Mouse (Mus musculus): ENCODE data around the gene S100a1. TPM values are rescaled to one million over a fixed set of nuclear protein-coding genes. Genes with fewer than 3 reads are reported as not detected.
A peak's percentile ranks its signal among the peaks of the same experiment; 100 is the strongest.

Gene S100a1
- polyA plus RNA-seq, 1 experiment from 2014 or later: 82.3 TPM

DNA sequence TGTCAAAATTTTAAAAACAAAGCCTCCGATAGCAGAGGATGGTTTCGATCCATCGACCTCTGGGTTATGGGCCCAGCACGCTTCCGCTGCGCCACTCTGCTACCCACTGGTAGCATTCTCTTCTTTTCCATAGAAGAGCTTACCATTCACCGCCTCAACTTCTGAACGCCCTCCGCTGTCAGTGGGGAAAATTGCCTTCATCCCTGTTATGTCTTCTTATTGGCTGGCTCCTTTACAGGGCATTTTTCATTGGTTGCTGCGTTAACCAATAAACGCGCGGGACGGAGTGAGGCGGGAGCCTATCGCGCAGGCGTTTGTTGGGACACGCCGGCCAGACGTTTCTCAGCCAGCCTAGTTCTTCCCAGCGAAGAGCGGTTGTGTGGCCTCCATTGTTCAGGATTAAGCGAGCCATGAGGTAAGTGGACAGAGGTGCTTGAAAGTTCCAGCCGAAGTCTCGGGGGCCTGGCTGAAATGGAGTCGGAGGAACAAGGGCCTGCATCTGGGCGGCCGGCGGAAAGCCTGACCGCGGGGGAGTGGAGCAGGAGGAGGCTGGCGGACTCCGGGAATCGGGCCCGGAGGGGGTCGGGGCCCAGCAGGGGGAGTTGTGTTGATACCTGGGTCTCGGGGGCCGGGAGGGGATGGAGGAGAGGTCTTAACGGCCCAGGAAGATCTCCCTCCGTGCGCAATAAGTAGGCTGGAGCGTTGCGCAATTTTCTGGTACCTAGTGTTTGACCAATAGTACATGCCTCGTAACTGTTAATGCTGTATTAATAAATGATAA is 38.2 kb downstream of the S100a1 start, which contains the start of gene Ilf2:
Gene Ilf2 (plus strand): TSS at position 296 of the 781 bp plus-strand sequence.
- H3K4me1 ChIP-seq (replicated peaks): peaks cover 6% of the 10 kb centered on the region; the same call in 1 of the 2 replicates
- H3K27me3 ChIP-seq (replicated peaks): no peaks in the 10 kb centered on the region
- H3K4me2 ChIP-seq (replicated peaks): peak within 1 kb of the TSS; percentile 64
- peak; percentile 99 for ATAC-seq
- H3K9me3 ChIP-seq: no peaks in the 10 kb centered on the region
- peak within 1 kb of the TSS; percentile 89 for H3K4me3 ChIP-seq (replicated peaks)
- H3K27ac ChIP-seq: peak within 1 kb of the TSS; percentile 93
- WGBS: under 1% methylated on average over 45 of the region's 45 CpGs
- H3K9ac ChIP-seq: peak within 1 kb of the TSS; percentile 89
- peaks cover 6% of the 10 kb centered on the region for H3K36me3 ChIP-seq

DNA sequence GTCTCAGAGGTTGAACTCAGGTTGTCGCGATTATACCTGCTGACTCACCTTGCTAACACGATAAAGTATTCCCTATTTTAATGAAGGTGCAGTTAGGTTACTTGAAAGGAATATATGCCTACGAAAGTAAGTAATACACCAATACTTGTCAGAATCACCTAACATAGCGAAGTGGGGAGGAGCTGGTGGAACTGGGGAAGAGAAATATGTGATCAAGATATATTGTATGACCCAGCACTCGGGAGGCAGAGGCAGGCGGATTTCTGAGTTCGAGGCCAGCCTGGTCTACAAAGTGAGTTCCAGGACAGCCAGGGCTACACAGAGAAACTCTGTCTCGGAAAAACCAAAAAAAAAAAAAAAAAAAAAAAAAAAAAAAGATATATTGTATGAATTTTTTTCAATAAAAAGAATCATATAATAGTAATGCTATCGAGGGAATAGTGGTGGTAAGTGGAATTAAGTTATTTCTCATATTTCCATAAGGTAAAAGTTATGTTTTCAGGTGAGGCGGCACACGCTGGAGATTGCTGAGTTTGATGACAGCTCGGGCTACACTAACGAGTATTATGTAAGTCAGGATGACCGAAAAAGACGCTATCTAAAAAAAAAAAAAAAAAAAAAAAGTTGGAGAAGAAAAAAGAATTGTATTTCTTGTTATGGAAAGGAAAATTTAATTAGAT is 38.9 kb downstream of the S100a1 start:
- WGBS: 38% methylated on average over 16 of the region's 16 CpGs
- H3K4me3 ChIP-seq (replicated peaks): peak overlapping the region; percentile 19; the same call in 1 of the 2 replicates
- peak; percentile 37 for ATAC-seq
- H3K36me3 ChIP-seq: peaks cover under 1% of the 10 kb centered on the region; the same call in 1 of the 2 replicates
- H3K4me2 ChIP-seq (replicated peaks): peak overlapping the region; percentile 41
- H3K9ac ChIP-seq: no peak overlapping the region
- H3K4me1 ChIP-seq (replicated peaks): peaks cover 6% of the 10 kb centered on the region; the same call in 1 of the 2 replicates
- H3K9me3 ChIP-seq: no peaks in the 10 kb centered on the region
- H3K27ac ChIP-seq: no peak overlapping the region
- no peaks in the 10 kb centered on the region for H3K27me3 ChIP-seq (replicated peaks)

DNA sequence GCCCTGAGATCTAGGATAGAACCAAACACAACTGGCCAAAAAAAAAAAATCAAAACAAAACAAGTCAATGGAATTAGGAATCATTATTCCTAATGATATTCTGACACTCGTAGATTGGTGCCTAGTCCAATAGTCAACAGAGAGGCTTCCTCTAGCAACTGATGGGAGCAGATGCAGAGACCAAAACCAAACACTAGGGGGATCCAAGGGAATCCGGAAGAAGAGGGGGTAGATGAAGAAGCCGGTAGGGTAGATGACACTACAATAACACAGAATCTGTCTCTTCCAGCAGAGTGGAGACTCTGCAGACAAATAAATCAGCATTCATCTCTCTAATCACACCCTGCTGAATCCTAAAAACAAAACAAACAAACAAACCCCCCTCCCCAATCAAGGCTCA is 42.0 kb downstream of the S100a1 start:
- no peaks in the 10 kb centered on the region for H3K36me3 ChIP-seq
- 32% methylated on average over 3 of the region's 3 CpGs for WGBS
- no peaks in the 10 kb centered on the region for H3K27me3 ChIP-seq (replicated peaks)
- no peak for ATAC-seq
- no peak overlapping the region for H3K9ac ChIP-seq
- no peaks in the 10 kb centered on the region for H3K9me3 ChIP-seq
- H3K27ac ChIP-seq: no peak overlapping the region
- H3K4me3 ChIP-seq (replicated peaks): no peak overlapping the region
- peaks cover 5% of the 10 kb centered on the region; the same call in 1 of the 2 replicates for H3K4me1 ChIP-seq (replicated peaks)
- no peak overlapping the region for H3K4me2 ChIP-seq (replicated peaks)

DNA sequence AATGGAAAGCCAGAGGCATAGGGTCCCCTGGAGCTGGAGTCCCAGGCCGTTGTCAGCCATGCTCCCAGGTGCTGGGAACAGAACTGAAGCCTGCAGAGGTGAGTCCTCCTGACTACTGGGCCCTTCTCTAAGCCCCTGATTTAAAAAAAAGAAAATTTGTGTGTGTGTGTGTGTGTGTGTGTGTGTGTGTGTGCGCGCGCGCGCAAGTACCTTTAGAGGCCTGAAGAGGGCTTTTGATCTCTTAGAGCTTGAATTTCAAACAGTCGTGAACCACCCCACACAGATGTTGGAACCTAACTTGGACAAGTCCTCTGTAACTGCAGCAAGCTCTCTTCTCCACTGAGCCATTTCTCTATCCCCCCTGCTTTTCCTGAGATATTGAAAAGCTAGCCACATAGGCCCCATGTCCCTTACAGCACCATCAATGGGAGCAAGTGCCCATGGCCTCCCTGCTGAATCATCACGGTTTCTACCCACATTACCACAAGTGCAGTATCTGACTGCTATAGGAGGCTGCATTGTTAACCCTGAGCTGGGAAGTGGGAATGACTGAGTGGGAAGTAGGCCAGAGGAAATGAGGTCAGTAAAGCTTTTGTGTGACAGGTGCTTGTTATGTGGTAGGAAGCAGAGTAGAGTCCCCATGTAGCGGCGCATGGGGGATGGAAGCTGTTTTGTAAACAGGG is 46.4 kb downstream of the S100a1 start:
- no peak overlapping the region for H3K4me2 ChIP-seq (replicated peaks)
- H3K36me3 ChIP-seq: no peaks in the 10 kb centered on the region
- no peak overlapping the region for H3K9ac ChIP-seq
- H3K4me1 ChIP-seq (replicated peaks): peaks cover 17% of the 10 kb centered on the region
- ATAC-seq: no peak
- peaks cover 26% of the 10 kb centered on the region for H3K27me3 ChIP-seq (replicated peaks)
- WGBS: 93% methylated on average over 10 of the region's 10 CpGs
- H3K4me3 ChIP-seq (replicated peaks): no peak overlapping the region
- no peaks in the 10 kb centered on the region for H3K9me3 ChIP-seq
- no peak overlapping the region for H3K27ac ChIP-seq

DNA sequence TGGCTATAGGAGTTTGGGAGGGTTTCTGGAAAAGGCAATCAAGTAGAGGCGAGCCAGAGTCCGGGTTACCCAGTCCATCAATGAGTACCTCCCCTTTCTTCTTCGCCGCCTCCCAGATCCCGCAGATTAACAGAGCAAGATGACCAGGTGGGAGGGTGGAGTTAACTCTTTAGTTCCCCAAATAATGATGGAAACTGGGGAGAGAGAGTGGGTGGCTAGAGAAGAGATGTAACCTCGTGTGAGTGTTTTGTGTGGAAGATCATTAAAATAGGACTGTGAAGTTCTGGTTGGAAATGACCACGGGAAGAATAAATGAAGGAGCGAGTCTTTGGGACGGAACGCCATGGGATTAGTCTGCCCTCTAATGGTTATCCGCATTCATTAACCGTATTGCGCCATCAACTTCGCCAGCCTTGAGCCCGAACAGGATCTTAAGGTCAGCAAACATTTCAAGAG is 47.9 kb downstream of the S100a1 start:
- Histone ChIP-seq H3K27me3 (replicated peaks) (peaks cover 30% of the 10 kb centered on the region), H3K9me3 (no peaks in the 10 kb centered on the region), H3K27ac (no peak overlapping the region), H3K4me2 (replicated peaks) (peak overlapping the region; percentile 95), H3K9ac (peak overlapping the region; percentile 48), H3K36me3 (no peaks in the 10 kb centered on the region), H3K4me1 (replicated peaks) (peaks cover 17% of the 10 kb centered on the region), H3K4me3 (replicated peaks) (peak overlapping the region; percentile 52)
- peak; percentile 73 for ATAC-seq
- WGBS: under 1% methylated on average over 15 of the region's 15 CpGs

DNA sequence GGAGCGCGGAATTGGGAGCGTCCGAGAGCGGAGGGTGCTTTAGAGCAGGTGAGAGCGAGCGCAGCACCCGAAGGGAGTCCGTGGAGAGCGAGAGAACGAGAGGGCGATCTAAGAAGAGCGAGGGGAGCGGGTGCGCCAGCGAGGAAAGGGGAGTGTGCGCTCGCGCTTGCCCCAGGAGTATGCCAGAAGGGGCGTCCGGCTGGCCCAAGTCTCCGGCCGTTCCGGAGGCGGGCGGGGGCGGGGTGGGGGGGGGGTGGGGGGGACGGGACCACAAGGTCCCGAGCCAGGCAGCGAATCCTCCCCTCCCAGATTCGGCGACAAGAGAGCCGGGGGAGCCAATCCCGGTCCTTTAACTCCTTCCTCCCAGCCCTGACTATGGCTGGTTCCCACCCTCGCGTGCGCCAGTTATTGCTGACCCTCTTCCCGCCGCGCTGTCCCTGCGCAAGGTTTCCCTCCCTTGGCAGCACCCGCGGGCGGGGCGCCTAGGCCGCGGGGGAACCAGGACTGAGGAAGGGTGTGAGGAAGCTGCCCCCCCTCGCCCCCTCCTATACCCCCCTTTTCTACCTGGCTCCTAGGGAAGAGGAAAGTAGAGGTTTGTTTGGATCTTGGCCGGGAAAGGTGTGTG is 48.4 kb downstream of the S100a1 start, which contains the start of gene Npr1:
Gene Npr1 (minus strand): TSS at position 181 of the 625 bp plus-strand sequence.
- no peak within 1 kb of the TSS for H3K27ac ChIP-seq
- H3K4me2 ChIP-seq (replicated peaks): peak within 1 kb of the TSS; percentile 95
- H3K27me3 ChIP-seq (replicated peaks): peaks cover 30% of the 10 kb centered on the region
- H3K9ac ChIP-seq: peak within 1 kb of the TSS; percentile 48
- peak within 1 kb of the TSS; percentile 52 for H3K4me3 ChIP-seq (replicated peaks)
- H3K36me3 ChIP-seq: no peaks in the 10 kb centered on the region
- H3K4me1 ChIP-seq (replicated peaks): peaks cover 17% of the 10 kb centered on the region
- H3K9me3 ChIP-seq: no peaks in the 10 kb centered on the region
- WGBS: 0% methylated on average over 44 of the region's 49 CpGs
- peak; percentile 61 for ATAC-seq

DNA sequence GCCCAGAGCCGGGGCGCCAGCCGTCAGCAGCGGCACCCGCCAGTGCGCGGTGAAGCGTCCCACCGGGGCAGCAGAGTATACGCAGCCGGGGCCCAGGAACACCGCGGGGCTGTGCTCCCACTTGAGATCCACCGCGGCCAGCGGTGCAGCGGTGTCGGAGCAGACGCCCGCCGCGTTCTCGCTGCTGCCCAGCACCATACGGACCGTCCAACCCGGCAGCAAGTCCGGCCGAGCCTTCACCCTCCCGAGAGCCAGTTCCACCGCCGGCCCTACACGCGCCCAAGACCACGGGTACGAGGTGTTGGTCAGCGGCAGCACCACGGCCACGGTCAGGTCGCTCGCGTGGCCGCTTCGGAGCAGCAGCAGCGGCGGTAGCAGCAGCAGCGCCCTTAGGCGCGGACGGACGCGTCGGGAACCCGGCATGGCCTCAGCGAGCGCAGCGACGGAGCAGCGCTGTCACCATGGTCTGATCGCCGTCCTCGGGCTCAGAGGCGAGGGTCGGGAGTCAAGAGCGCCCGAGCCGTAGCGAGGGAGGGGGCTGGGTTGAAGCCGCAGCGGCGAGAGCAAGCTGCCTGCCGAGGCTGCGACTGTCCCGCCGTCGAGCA is 49.0 kb downstream of the S100a1 start:
- H3K4me2 ChIP-seq (replicated peaks): peak overlapping the region; percentile 95
- 2% methylated on average over 75 of the region's 75 CpGs for WGBS
- no peaks in the 10 kb centered on the region for H3K36me3 ChIP-seq
- H3K9me3 ChIP-seq: no peaks in the 10 kb centered on the region
- peaks cover 17% of the 10 kb centered on the region for H3K4me1 ChIP-seq (replicated peaks)
- no peak overlapping the region for H3K27ac ChIP-seq
- ATAC-seq: peak; percentile 32
- H3K9ac ChIP-seq: peak overlapping the region; percentile 48
- H3K27me3 ChIP-seq (replicated peaks): peaks cover 30% of the 10 kb centered on the region
- H3K4me3 ChIP-seq (replicated peaks): peak overlapping the region; percentile 52

DNA sequence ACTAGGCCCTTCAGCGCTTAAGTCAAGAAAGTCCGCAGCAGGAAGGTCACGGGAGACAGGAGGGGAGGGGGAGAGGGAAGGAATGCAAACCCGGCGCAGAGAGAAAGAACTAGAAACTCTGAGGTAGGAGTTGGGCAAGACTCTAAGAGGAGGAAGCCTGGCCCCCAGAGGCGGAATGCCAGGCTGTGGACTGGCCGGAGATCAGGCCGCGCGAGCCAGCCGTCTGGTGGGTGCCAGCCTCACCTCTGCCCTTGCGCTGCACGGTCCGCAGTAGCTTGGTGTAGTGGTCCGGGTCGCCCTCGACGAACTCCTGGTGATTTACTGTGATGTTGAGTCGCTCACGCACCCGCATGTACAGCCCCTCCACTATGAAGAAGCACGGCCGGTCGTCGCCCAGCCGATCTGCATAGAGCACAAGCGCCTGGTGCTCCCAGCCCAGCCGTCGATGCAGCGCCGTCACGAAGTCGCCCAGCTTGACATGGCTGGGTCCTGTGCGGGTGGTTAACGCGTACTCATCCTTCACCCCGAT is 49.6 kb downstream of the S100a1 start:
- peak overlapping the region; percentile 48; the same call in 1 of the 2 replicates for H3K9ac ChIP-seq
- H3K36me3 ChIP-seq: no peaks in the 10 kb centered on the region
- peaks cover 30% of the 10 kb centered on the region for H3K27me3 ChIP-seq (replicated peaks)
- H3K27ac ChIP-seq: no peak overlapping the region
- ATAC-seq: 0 out of 2 replicates have a peak, but pooled peaks have one; percentile 6
- peaks cover 17% of the 10 kb centered on the region for H3K4me1 ChIP-seq (replicated peaks)
- peak overlapping the region; percentile 52 for H3K4me3 ChIP-seq (replicated peaks)
- H3K4me2 ChIP-seq (replicated peaks): peak overlapping the region; percentile 95
- WGBS: 23% methylated on average over 37 of the region's 37 CpGs
- no peaks in the 10 kb centered on the region for H3K9me3 ChIP-seq

DNA sequence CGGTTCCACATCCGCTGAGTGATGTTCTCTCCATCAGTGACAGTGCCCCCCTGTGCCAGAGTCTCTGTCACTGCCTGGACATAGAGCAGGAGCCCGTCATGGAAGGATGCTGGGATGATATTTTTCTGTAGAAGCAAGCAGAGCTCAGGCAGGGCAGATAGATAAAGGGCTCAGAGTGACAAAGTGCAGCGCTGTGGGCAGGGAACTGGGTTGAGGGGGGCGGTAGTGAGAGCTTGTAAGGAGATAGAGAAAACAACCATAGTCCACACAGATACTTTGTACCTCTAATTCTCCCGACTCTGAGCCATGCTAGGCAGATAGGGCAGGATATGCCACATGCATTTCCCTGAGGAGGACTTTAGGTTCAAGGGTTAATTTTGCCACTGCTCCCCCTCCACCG is 51.6 kb downstream of the S100a1 start:
- no peaks in the 10 kb centered on the region for H3K9me3 ChIP-seq
- H3K27ac ChIP-seq: no peak overlapping the region
- H3K4me2 ChIP-seq (replicated peaks): no peak overlapping the region
- no peak overlapping the region for H3K4me3 ChIP-seq (replicated peaks)
- peaks cover 30% of the 10 kb centered on the region for H3K27me3 ChIP-seq (replicated peaks)
- 29% methylated on average over 7 of the region's 7 CpGs for WGBS
- peaks cover 17% of the 10 kb centered on the region for H3K4me1 ChIP-seq (replicated peaks)
- H3K9ac ChIP-seq: no peak overlapping the region
- no peaks in the 10 kb centered on the region for H3K36me3 ChIP-seq
- no peak for ATAC-seq

DNA sequence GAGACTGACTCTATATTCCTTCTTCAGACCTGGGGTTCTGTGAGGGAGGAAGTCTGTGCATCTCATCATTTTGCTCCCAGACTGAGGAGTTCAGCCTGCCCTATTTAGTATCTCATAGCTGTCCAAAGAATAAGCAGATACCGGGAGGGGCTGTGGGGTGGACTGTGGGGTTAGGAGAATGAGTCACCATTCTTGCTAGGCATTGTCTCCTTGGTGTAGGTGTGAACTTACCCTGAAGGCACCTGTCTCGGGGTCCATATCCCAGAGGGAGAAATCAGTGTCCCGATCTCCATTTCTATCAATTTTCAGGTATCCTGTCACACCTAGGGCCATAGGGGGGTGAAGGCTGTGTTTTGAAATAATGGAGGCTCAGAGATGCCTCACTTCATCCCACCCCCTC is 52.3 kb downstream of the S100a1 start:
- H3K27ac ChIP-seq: no peak overlapping the region
- no peak overlapping the region for H3K4me2 ChIP-seq (replicated peaks)
- no peak overlapping the region for H3K9ac ChIP-seq
- H3K36me3 ChIP-seq: no peaks in the 10 kb centered on the region
- peaks cover 30% of the 10 kb centered on the region for H3K27me3 ChIP-seq (replicated peaks)
- no peak for ATAC-seq
- 82% methylated on average over 3 of the region's 3 CpGs for WGBS
- no peaks in the 10 kb centered on the region for H3K9me3 ChIP-seq
- H3K4me3 ChIP-seq (replicated peaks): no peak overlapping the region
- peaks cover 17% of the 10 kb centered on the region for H3K4me1 ChIP-seq (replicated peaks)

Data from intestine, embryonic 15.5 days (tissue).